In genomic region chr1:39636660-39637059, GRCm38 (mm10) we compare ENCODE assay signal across 11 mouse cellular contexts. TPM values are rescaled to one million over a fixed set of nuclear protein-coding genes. Genes with fewer than 3 reads are reported as not detected.
A peak's percentile ranks its signal among the peaks of the same experiment; 100 is the strongest.
DNase-seq lines count a peak whose midpoint lies in the region.
"Had no signal": no experiment of that assay in that cellular context is flagged by ENCODE, and none has a peak within 500 bp of the region (broad histone marks: within the 10 kb centered on the region; RNA-seq: fewer than 3 reads in every experiment).

No protein-coding gene starts in this region.

- no peaks in the 10 kb centered on the region for H3K9me3 ChIP-seq in limb, embryonic 10.5 days (replicated peaks)
- H3K9me3 ChIP-seq: heart, embryonic 15.5 days had no signal

- WGBS in limb, embryonic 10.5 days, result 2% methylated on average over 5 of the region's 5 CpGs

- H3K4me1 ChIP-seq in limb, embryonic 10.5 days, result peaks cover 16% of the 10 kb centered on the region
- H3K4me1 ChIP-seq: heart, embryonic 15.5 days had no signal

- no peak overlapping the region for H3K4me3 ChIP-seq in limb, embryonic 10.5 days
- H3K4me3 ChIP-seq: heart, embryonic 15.5 days had no signal

- no peaks in the 10 kb centered on the region for H3K36me3 ChIP-seq in limb, embryonic 10.5 days
- H3K36me3 ChIP-seq: heart, embryonic 15.5 days had no signal

- H3K27me3 ChIP-seq in limb, embryonic 10.5 days (ENCODE audit: low read depth, poor library complexity, severe bottlenecking), result no peaks in the 10 kb centered on the region
- H3K27me3 ChIP-seq: heart, embryonic 15.5 days had no signal

- peak; percentile 15 for DNase-seq in kidney, postnatal 10 days
- no peak for DNase-seq in kidney, adult 18-20 months
- peak; percentile 36 for DNase-seq in embryo, embryonic 9.5 days (ENCODE audit: extremely low spot score)
- peak; percentile 43 for DNase-seq in limb, embryonic 10.5 days (ENCODE audit: low spot score)
- DNase-seq in retina, embryonic 14.5 days (ENCODE audit: low spot score), result peak; percentile 24
- DNase-seq in thymus, postnatal 10 days (ENCODE audit: low spot score in 2 of 2), result no peak
- DNase-seq in thymus, adult 18-20 months, result no peak
- DNase-seq: cerebellum, postnatal 36 days; thymus, postnatal 25 days had no signal

- H3K27ac ChIP-seq in limb, embryonic 10.5 days, result no peak overlapping the region
- H3K27ac ChIP-seq: heart, embryonic 15.5 days had no signal

RNA-seq across cellular contexts. Expression of gene Creg2, which starts 14.6 kb away (rescaled TPM):
- polyA plus RNA-seq in limb, embryonic 10.5 days (2016; fragmentation: Nextera tagmentation; extraction: Ambion mirVana), result 0.06 TPM in 1 of 2 replicates, not detected in the other
- polyA plus RNA-seq: Patski had no signal

RNA-seq across cellular contexts. Expression of gene Rnf149, which starts 59.5 kb away (rescaled TPM):
- polyA plus RNA-seq in limb, embryonic 10.5 days (2016; fragmentation: Nextera tagmentation; extraction: Ambion mirVana), result 24.2 and 25.7 TPM in 2 replicates

Comparison
In these comparisons a context has a peak if more than half of its experiments do, and no peak if none do; other contexts are left out.
1. DNase-seq: peak in kidney, postnatal 10 days (single experiment), embryo, embryonic 9.5 days (single experiment), limb, embryonic 10.5 days (single experiment) and retina, embryonic 14.5 days (single experiment); none in kidney, adult 18-20 months (single experiment), thymus, postnatal 10 days (0 of 2) and thymus, adult 18-20 months (0 of 2).